Mouse (Mus musculus): ENCODE measurements at regions not wholly inside any gene's neighbourhood (a gene's known extent, or its start where the extent isn't known, plus 50 kb on each side); places are given as distances from the start of the nearest gene placed in this dataset.
A peak's percentile ranks its signal among the peaks of the same experiment; 100 is the strongest.
"Not testable (repeated sequence)": the region's sequence is repeated elsewhere in the genome, so short reads cannot be mapped to it uniquely, and the experiment has no call there.

DNA sequence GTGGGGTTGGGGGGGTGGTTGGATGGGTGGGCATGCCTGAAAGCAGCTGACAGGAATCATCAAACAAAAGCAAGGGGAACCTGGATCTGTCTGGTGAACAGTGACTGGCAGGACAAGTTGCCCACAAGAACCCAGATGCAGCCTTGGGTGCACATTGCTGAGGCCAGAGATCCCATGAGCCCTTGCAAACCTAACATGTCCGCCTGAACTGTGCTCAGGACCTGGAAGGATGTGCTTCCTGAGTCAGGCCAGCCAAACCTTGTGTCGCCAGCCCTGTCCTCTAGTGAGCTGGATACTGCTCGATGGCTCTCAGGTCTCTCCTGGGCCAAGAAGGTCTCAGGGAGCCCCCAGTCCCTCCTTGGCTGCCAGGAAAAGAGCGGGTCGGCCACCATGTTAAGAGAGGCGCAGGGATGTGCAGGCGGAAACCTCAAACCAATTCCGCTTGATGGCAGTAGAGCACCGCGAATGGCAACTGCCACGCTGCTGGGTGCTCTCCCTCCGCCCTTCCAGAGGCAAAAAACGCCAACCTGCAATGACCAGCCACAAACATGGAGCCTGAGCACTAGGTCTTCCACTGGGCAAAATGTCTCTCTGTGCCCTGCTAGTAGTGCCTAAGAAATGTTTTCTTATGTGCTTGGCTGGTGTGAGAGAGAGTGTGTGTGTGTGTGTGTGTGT is 140.2 kb downstream of the Pls3 start:
- not testable (repeated sequence) for H3K27me3 ChIP-seq; H3K4me2 ChIP-seq (replicated peaks); H3K27ac ChIP-seq; ATAC-seq (ENCODE audit: insufficient number of reproducible peaks, insufficient read depth, low FRiP score, low TSS enrichment); H3K4me1 ChIP-seq; H3K4me3 ChIP-seq; H3K9me3 ChIP-seq; H3K36me3 ChIP-seq; H3K9ac ChIP-seq
- 46% methylated on average over 11 of the region's 13 CpGs for WGBS

GRCm38 (mm10) chrX:75733651-75734050 is 141.3 kb downstream of the Pls3 start:
- not testable (repeated sequence) for H3K9ac ChIP-seq; H3K4me3 ChIP-seq; H3K27ac ChIP-seq; H3K9me3 ChIP-seq; H3K4me1 ChIP-seq; ATAC-seq (ENCODE audit: insufficient number of reproducible peaks, insufficient read depth, low FRiP score, low TSS enrichment); H3K27me3 ChIP-seq; H3K36me3 ChIP-seq; H3K4me2 ChIP-seq (replicated peaks)
- 67% methylated on average over 11 of the region's 11 CpGs for WGBS

DNA sequence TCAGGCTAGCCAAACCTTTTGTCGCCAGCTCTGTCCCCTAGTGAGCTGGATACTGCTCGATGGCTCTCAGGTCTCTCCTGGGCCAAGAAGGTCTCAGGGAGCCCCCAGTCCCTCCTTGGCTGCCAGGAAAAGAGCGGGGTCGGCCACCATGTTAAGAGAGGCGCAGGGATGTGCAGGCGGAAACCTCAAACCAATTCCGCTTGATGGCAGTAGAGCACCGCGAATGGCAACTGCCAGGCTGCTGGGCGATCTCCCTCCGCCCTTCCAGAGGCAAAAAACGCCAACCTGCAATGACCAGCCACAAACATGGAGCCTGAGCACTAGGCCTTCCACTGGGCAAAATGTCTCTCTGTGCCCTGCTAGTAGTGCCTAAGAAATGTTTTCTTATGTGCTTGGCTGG is 145.2 kb downstream of the Pls3 start:
- H3K4me2 ChIP-seq (replicated peaks); H3K27ac ChIP-seq; H3K4me1 ChIP-seq; H3K4me3 ChIP-seq; H3K9ac ChIP-seq; ATAC-seq (ENCODE audit: insufficient number of reproducible peaks, insufficient read depth, low FRiP score, low TSS enrichment); H3K9me3 ChIP-seq; H3K27me3 ChIP-seq; H3K36me3 ChIP-seq: not testable (repeated sequence)
- 67% methylated on average over 12 of the region's 12 CpGs for WGBS

DNA sequence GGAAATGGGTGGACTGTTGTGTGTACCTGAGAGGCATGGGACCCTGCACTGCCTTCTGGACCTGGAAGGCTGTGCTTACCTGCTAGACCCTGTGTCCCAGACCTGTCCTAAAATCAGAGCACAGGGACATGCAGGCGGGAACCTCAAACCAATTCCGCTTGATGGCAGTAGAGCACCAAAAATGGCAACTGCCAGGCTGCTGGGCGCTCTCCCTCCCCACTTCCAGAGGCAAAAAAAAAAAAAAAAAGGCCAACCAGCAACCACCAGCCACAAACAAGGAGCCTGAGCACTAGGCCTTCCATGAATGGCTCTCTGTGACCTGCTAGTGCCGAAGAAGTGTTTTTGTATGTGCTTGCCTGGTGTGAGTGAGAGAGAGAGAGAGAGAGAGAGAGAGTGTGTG is 146.5 kb downstream of the Pls3 start:
- Histone ChIP-seq H3K4me2 (replicated peaks) (no peak overlapping the region), H3K9me3 (no peaks in the 10 kb centered on the region), H3K27ac (no peak overlapping the region), H3K9ac (no peak overlapping the region), H3K4me3 (no peak overlapping the region), H3K4me1 (no peaks in the 10 kb centered on the region), H3K27me3 (no peaks in the 10 kb centered on the region), H3K36me3 (no peaks in the 10 kb centered on the region)
- ATAC-seq (ENCODE audit: insufficient number of reproducible peaks, insufficient read depth, low FRiP score, low TSS enrichment): no peak
- WGBS: 73% methylated on average over 4 of the region's 4 CpGs

GRCm38 (mm10) chrX:75723542-75723941 is 145.5 kb upstream of the Rab39b start:
- ATAC-seq (ENCODE audit: insufficient number of reproducible peaks, insufficient read depth, low FRiP score, low TSS enrichment); H3K4me3 ChIP-seq; H3K9me3 ChIP-seq; H3K9ac ChIP-seq; H3K27ac ChIP-seq; H3K27me3 ChIP-seq; H3K4me2 ChIP-seq (replicated peaks); H3K36me3 ChIP-seq; H3K4me1 ChIP-seq: not testable (repeated sequence)
- WGBS: 65% methylated on average over 39 of the region's 39 CpGs

GRCm38 (mm10) chrX:75699949-75700348 is 121.9 kb upstream of the Rab39b start:
- Histone ChIP-seq H3K4me2 (replicated peaks) (no peak overlapping the region), H3K36me3 (no peaks in the 10 kb centered on the region), H3K4me3 (no peak overlapping the region), H3K4me1 (no peaks in the 10 kb centered on the region), H3K27ac (no peak overlapping the region), H3K9me3 (no peaks in the 10 kb centered on the region), H3K27me3 (no peaks in the 10 kb centered on the region), H3K9ac (no peak overlapping the region)
- 28% methylated on average over 1 of the region's 1 CpGs for WGBS
- no peak for ATAC-seq (ENCODE audit: insufficient number of reproducible peaks, insufficient read depth, low FRiP score, low TSS enrichment)

- not testable (repeated sequence) for H3K4me2 ChIP-seq (replicated peaks); H3K9ac ChIP-seq; H3K4me1 ChIP-seq; H3K27me3 ChIP-seq; H3K36me3 ChIP-seq; ATAC-seq (ENCODE audit: insufficient number of reproducible peaks, insufficient read depth, low FRiP score, low TSS enrichment); H3K9me3 ChIP-seq; H3K4me3 ChIP-seq; H3K27ac ChIP-seq
- 97% methylated on average over 8 of the region's 8 CpGs for WGBS
These were observed 97.2 kb upstream of the Rab39b start for GRCm38 (mm10) chrX:75675271-75675670.

DNA sequence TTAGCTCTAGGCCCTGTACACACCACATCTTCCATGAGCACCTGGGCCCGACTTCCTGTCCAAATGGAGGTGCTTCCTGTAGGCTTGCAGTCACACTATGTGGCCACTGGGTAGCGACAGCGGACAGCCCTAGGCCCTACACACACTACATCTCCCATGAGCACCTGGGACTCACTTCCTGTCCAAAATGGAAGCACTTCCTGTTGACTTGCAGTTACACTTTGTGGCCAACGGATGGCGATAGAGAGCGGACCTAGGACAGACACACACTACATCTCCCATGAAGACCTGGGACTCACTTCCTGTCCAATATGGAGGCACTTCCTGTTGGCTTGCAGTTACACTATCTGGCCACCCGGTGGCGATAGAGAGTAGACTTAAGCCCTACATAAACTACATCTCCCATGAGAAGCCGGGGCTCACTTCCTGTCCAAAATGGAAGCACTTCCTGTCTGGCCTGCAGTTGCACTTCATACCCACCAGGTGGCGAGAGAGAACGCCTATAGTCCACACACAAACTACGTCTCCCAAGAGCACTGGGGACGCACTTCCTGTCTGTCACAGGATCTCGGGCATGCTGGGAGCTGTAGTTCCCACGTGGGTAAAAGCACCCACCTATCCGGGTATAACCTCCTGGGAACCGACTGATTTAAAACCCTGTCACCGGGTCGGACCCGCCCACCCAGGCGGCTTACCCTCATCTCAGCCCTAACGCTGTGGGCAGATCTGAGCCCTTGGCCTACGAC is 96.1 kb upstream of the Rab39b start:
- 14% methylated on average over 23 of the region's 23 CpGs for WGBS
- no peaks in the 10 kb centered on the region for H3K4me1 ChIP-seq
- no peaks in the 10 kb centered on the region for H3K9me3 ChIP-seq
- ATAC-seq (ENCODE audit: insufficient number of reproducible peaks, insufficient read depth, low FRiP score, low TSS enrichment): peak; percentile 98
- peak overlapping the region; percentile 24 for H3K4me2 ChIP-seq (replicated peaks)
- H3K27ac ChIP-seq: no peak overlapping the region
- H3K27me3 ChIP-seq: no peaks in the 10 kb centered on the region
- H3K9ac ChIP-seq: no peak overlapping the region
- H3K36me3 ChIP-seq: no peaks in the 10 kb centered on the region
- H3K4me3 ChIP-seq: peak overlapping the region; percentile 26

GRCm38 (mm10) chrX:75673586-75673919 is 95.5 kb upstream of the Rab39b start:
- 0 out of 2 replicates have a peak overlapping the region, but pooled peaks have one; percentile 24 for H3K9ac ChIP-seq
- peak overlapping the region; percentile 26 for H3K4me2 ChIP-seq (replicated peaks)

DNA sequence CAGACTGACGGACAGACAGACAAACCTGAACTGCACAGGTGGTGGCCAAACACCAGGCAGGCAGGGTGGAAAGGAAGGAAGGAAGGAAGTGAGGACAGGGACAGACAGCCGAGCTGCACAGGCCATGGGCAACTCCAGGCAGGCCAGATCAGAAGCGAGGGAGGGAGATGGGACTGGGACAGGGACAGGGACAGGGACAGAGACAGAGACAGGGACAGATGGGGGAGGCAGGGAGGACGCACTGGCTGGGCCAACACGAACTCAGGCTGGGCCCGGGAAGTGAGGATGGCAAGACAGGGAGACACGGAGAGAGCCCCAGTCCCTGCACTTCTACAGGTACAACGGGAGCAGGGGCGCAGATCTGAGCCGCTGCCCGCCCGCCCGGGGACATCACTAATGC is 94.9 kb upstream of the Rab39b start:
- Histone ChIP-seq H3K4me3 (peak overlapping the region; percentile 16; the same call in 1 of the 2 replicates), H3K27ac (no peak overlapping the region), H3K36me3 (no peaks in the 10 kb centered on the region), H3K4me1 (no peaks in the 10 kb centered on the region), H3K9ac (0 out of 2 replicates have a peak overlapping the region, but pooled peaks have one; percentile 24), H3K4me2 (replicated peaks) (no peak overlapping the region), H3K27me3 (no peaks in the 10 kb centered on the region), H3K9me3 (no peaks in the 10 kb centered on the region)
- no peak for ATAC-seq (ENCODE audit: insufficient number of reproducible peaks, insufficient read depth, low FRiP score, low TSS enrichment)
- 82% methylated on average over 13 of the region's 13 CpGs for WGBS

More at GRCm38 (mm10) chrX:75673586-75673919, 95.5 kb upstream of the Rab39b start:
- no peaks in the 10 kb centered on the region for H3K36me3 ChIP-seq
- H3K27me3 ChIP-seq: no peaks in the 10 kb centered on the region
- WGBS: 43% methylated on average over 13 of the region's 13 CpGs
- no peak overlapping the region for H3K27ac ChIP-seq
- peak overlapping the region; percentile 16 for H3K4me3 ChIP-seq
- H3K9me3 ChIP-seq: no peaks in the 10 kb centered on the region
- no peaks in the 10 kb centered on the region for H3K4me1 ChIP-seq
- ATAC-seq (ENCODE audit: insufficient number of reproducible peaks, insufficient read depth, low FRiP score, low TSS enrichment): no peak

- Histone ChIP-seq H3K9ac (no peak overlapping the region), H3K27me3 (no peaks in the 10 kb centered on the region), H3K4me1 (no peaks in the 10 kb centered on the region), H3K36me3 (no peaks in the 10 kb centered on the region), H3K27ac (no peak overlapping the region), H3K4me2 (replicated peaks) (no peak overlapping the region), H3K4me3 (no peak overlapping the region), H3K9me3 (no peaks in the 10 kb centered on the region)
- WGBS: 89% methylated on average over 4 of the region's 4 CpGs
- ATAC-seq (ENCODE audit: insufficient number of reproducible peaks, insufficient read depth, low FRiP score, low TSS enrichment): no peak
These were observed 89.6 kb upstream of the Rab39b start for GRCm38 (mm10) chrX:75667636-75668035.

DNA sequence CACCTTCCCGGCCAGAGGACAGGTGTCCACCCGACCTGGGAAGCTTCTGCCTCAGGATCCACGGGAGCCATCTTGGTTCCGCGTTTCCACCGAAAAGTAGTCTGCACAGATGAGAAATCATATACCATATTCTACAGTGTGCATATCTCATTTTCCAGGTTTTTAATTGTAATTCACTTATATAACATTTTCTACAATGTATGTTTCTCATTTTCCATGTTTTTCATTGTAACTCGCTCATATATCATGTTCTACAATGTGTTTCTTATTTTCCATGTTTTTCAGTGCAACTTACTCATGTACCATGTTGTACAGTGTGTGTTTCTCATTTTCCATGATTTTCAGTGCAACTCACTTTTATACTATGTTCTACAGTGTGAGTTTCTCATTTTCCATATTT is 65.4 kb upstream of the Rab39b start:
- 86% methylated on average over 7 of the region's 7 CpGs for whole genome bisulfite sequencing
- Histone ChIP-seq H3K36me3 (no peaks in the 10 kb centered on the region), H3K4me1 (no peaks in the 10 kb centered on the region), H3K27ac (no peak overlapping the region), H3K9me3 (no peaks in the 10 kb centered on the region), H3K27me3 (no peaks in the 10 kb centered on the region), H3K4me2 (replicated peaks) (no peak overlapping the region), H3K9ac (no peak overlapping the region), H3K4me3 (no peak overlapping the region)
- no peak for ATAC-seq (ENCODE audit: insufficient number of reproducible peaks, insufficient read depth, low FRiP score, low TSS enrichment)

Data from embryonic facial prominence, embryonic 12.5 days (tissue).